ENCODE assay signal across 8 mouse cellular contexts in the genomic region with DNA sequence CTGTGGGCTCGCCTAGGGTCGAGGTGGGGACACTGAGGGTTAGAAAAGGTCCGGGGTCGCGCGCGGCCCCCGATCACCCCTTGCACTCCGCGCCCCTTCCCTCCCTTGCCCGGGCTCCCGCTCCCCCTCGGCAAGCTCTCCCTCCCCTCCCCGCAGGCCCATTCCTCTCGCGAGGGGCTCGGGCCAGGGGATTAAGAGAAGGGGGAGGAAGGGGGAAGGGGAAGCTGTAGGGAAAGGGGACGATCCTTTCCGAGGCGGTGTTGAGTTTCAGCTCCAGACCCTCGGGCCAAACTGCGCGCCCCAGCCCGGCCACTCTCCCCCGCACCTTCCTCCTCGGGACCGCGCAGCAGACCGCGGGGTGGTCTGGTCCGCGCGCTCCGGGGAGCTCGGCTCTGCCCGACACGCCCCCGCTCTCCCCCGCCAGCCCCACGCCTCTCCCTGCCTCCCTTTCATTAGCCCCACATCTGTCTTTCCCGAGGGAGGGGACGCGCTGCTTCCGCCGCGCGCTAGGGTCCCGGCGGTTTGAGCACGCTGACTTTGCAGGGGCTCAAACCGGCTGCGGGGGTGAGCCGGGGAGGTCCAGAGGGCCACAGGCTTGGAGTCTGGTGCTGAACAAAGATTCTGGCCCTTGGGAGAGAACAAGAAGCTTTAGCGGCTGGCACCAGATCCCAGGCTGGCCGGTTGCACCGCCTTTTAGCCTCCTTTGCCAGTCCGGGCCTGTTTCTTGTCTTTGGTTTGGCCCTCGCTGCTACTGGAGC. TPM values are rescaled to one million over a fixed set of nuclear protein-coding genes. Genes with fewer than 3 reads are reported as not detected.
DNase-seq lines count a peak whose midpoint lies in the region; ATAC-seq and TF ChIP-seq lines count a peak whose summit lies in the region.

No protein-coding gene starts in this region.

- DNase-seq in cerebellum, adult 2 months = no peak
- DNase-seq in gastrocnemius, adult 18-20 months (ENCODE audit: low spot score) = peak; percentile 40
- no peak for DNase-seq in liver, embryonic 13.5 days

- peaks cover 6% of the 10 kb centered on the region for H3K9me3 ChIP-seq in hindbrain, embryonic 12.5 days (replicated peaks)
- H3K9me3 ChIP-seq in liver, embryonic 13.5 days (replicated peaks) = no peaks in the 10 kb centered on the region
- 0 out of 2 replicates have a peak, but pooled peaks cover 1% of the 10 kb centered on the region for H3K9me3 ChIP-seq in neural tube, embryonic 13.5 days

- no peak for TF ChIP-seq POLR2A in cerebellum, adult 2 months (IDR thresholded peaks at IDR 0.05; ENCODE audit: borderline replicate concordance, insufficient read depth, low read length)
- TF ChIP-seq POLR2A in bone marrow, adult 2 months (IDR thresholded peaks at IDR 0.05; ENCODE audit: borderline replicate concordance, control insufficient read depth, low read depth, low read length) = no peak

- H3K27me3 ChIP-seq in cerebellum, adult 2 months (ENCODE audit: control insufficient read depth, insufficient read depth, low read length) = no peaks in the 10 kb centered on the region
- no peaks in the 10 kb centered on the region; the same call in 1 of the 2 replicates for H3K27me3 ChIP-seq in hindbrain, embryonic 12.5 days
- peaks cover 87% of the 10 kb centered on the region for H3K27me3 ChIP-seq in liver, embryonic 13.5 days
- H3K27me3 ChIP-seq in neural tube, embryonic 13.5 days = peaks cover 3% of the 10 kb centered on the region

- peak overlapping the region; percentile 55 for H3K4me3 ChIP-seq in cerebellum, adult 2 months (replicated peaks; ENCODE audit: insufficient read depth, low read depth, low read length)
- H3K4me3 ChIP-seq in bone marrow, adult 2 months (replicated peaks; ENCODE audit: control insufficient read depth, low read depth, low read length) = no peak overlapping the region
- H3K4me3 ChIP-seq in hindbrain, embryonic 12.5 days = peak overlapping the region; percentile 55
- H3K4me3 ChIP-seq in liver, embryonic 13.5 days (replicated peaks) = peak overlapping the region; percentile 47
- peak overlapping the region; percentile 56 for H3K4me3 ChIP-seq in neural tube, embryonic 13.5 days

- no peak for ATAC-seq in cerebellum, adult (ENCODE audit: insufficient number of reproducible peaks, low FRiP score, low TSS enrichment)
- peak; percentile 72 for ATAC-seq in hindbrain, embryonic 12.5 days (ENCODE audit: low FRiP score)
- ATAC-seq in liver, embryonic 13.5 days (ENCODE audit: low read depth) = no peak
- ATAC-seq in neural tube, embryonic 13.5 days (ENCODE audit: low read depth) = peak; percentile 70
- ATAC-seq in activated CD4-positive, CD25-positive, alpha-beta regulatory T cell, adult 4 months = no peak

- H3K36me3 ChIP-seq in hindbrain, embryonic 12.5 days = peaks cover 8% of the 10 kb centered on the region
- no peaks in the 10 kb centered on the region for H3K36me3 ChIP-seq in liver, embryonic 13.5 days
- 0 out of 2 replicates have a peak, but pooled peaks cover 7% of the 10 kb centered on the region for H3K36me3 ChIP-seq in neural tube, embryonic 13.5 days

- peak overlapping the region; percentile 1; the same call in 1 of the 2 replicates for H3K27ac ChIP-seq in cerebellum, adult 2 months (ENCODE audit: insufficient read depth, low read length)
- H3K27ac ChIP-seq in bone marrow, adult 2 months (ENCODE audit: control insufficient read depth, insufficient read depth, low read depth, low read length, poor library complexity) = peak overlapping the region; percentile 33; the same call in 1 of the 2 replicates
- peak overlapping the region; percentile 95 for H3K27ac ChIP-seq in hindbrain, embryonic 12.5 days
- H3K27ac ChIP-seq in liver, embryonic 13.5 days = no peak overlapping the region
- H3K27ac ChIP-seq in neural tube, embryonic 13.5 days (replicated peaks) = peak overlapping the region; percentile 95

- H3K4me2 ChIP-seq in hindbrain, embryonic 12.5 days (replicated peaks) = peak overlapping the region; percentile 91
- peak overlapping the region; percentile 61 for H3K4me2 ChIP-seq in liver, embryonic 13.5 days
- H3K4me2 ChIP-seq in neural tube, embryonic 13.5 days = peak overlapping the region; percentile 94

- 0 out of 2 replicates have a peak, but pooled peaks cover 3% of the 10 kb centered on the region for H3K4me1 ChIP-seq in cerebellum, adult 2 months (ENCODE audit: control insufficient read depth, insufficient read depth, low read length)
- H3K4me1 ChIP-seq in bone marrow, adult 2 months (ENCODE audit: control insufficient read depth, insufficient read depth, low read length) = no peaks in the 10 kb centered on the region; the same call in 1 of the 2 replicates
- peaks cover 45% of the 10 kb centered on the region for H3K4me1 ChIP-seq in hindbrain, embryonic 12.5 days
- peaks cover 24% of the 10 kb centered on the region for H3K4me1 ChIP-seq in liver, embryonic 13.5 days (replicated peaks)
- H3K4me1 ChIP-seq in neural tube, embryonic 13.5 days (replicated peaks) = peaks cover 48% of the 10 kb centered on the region

- TF ChIP-seq CTCF in cerebellum, adult 2 months (IDR thresholded peaks at IDR 0.05; ENCODE audit: borderline replicate concordance, insufficient read depth, low read depth, low read length) = no peak
- TF ChIP-seq CTCF in bone marrow, adult 2 months (IDR thresholded peaks at IDR 0.05; ENCODE audit: control insufficient read depth, insufficient read depth, low read length) = no peak

- WGBS in cerebellum, adult 2 months = 3% methylated on average over 54 of the region's 58 CpGs
- WGBS in bone marrow, adult 2 months = 2% methylated on average over 50 of the region's 58 CpGs
- WGBS in hindbrain, embryonic 12.5 days = under 1% methylated on average over 39 of the region's 58 CpGs
- 2% methylated on average over 57 of the region's 58 CpGs for WGBS in liver, embryonic 13.5 days (ENCODE audit: insufficient replicate concordance)
- WGBS in neural tube, embryonic 13.5 days = under 1% methylated on average over 51 of the region's 58 CpGs

- peak overlapping the region; percentile 78 for H3K9ac ChIP-seq in hindbrain, embryonic 12.5 days
- peak overlapping the region; percentile 50; the same call in 1 of the 2 replicates for H3K9ac ChIP-seq in liver, embryonic 13.5 days
- peak overlapping the region; percentile 87 for H3K9ac ChIP-seq in neural tube, embryonic 13.5 days

RNA-seq across cellular contexts. Expression of gene Efs, which starts 0.7 kb away (rescaled TPM):
- 9.9 and 11.2 TPM in 2 replicates for polyA plus RNA-seq in cerebellum, adult 2 months (2012; rRNA removed)
- 0.68 and 1.7 TPM in 2 replicates for polyA plus RNA-seq in bone marrow, adult 2 months (2011; ENCODE audit: insufficient read depth, insufficient read length, low replicate concordance, missing spikeins)
- total RNA-seq in gastrocnemius, adult 18-20 months (2021) = 1 to 10 TPM in 1 of 2 experiments, under 1 TPM in 1; 0.78 to 1.5 TPM
- polyA plus RNA-seq in hindbrain, embryonic 12.5 days (2016; fragmentation: Nextera tagmentation; extraction: Ambion mirVana) = 28.4 and 32.9 TPM in 2 replicates
- polyA plus RNA-seq in liver, embryonic 13.5 days (2015; fragmentation: Nextera tagmentation; extraction: Ambion mirVana) = 0.71 TPM in 2 replicates
- polyA plus RNA-seq in neural tube, embryonic 13.5 days (2015; fragmentation: Nextera tagmentation; extraction: Ambion mirVana) = 13.8 and 16.0 TPM in 2 replicates
- not detected for polyA plus RNA-seq in activated CD4-positive, CD25-positive, alpha-beta regulatory T cell, adult 4 months (2017; shearing (Covaris generic))

RNA-seq across cellular contexts. Expression of gene Il25, which starts 5.9 kb away (rescaled TPM):
- polyA plus RNA-seq in cerebellum, adult 2 months (2012; rRNA removed) = 0.26 and 0.43 TPM in 2 replicates
- not detected in 2 replicates for polyA plus RNA-seq in bone marrow, adult 2 months (2011; ENCODE audit: insufficient read depth, insufficient read length, low replicate concordance, missing spikeins)
- total RNA-seq in gastrocnemius, adult 18-20 months (2021) = not detected
- polyA plus RNA-seq in hindbrain, embryonic 12.5 days (2016; fragmentation: Nextera tagmentation; extraction: Ambion mirVana) = not detected in 2 replicates
- not detected in 2 replicates for polyA plus RNA-seq in liver, embryonic 13.5 days (2015; fragmentation: Nextera tagmentation; extraction: Ambion mirVana)
- polyA plus RNA-seq in neural tube, embryonic 13.5 days (2015; fragmentation: Nextera tagmentation; extraction: Ambion mirVana) = 1.3 and 1.6 TPM in 2 replicates
- polyA plus RNA-seq in activated CD4-positive, CD25-positive, alpha-beta regulatory T cell, adult 4 months (2017; shearing (Covaris generic)) = not detected

RNA-seq across cellular contexts. Expression of gene Cmtm5, which starts 9.5 kb away (rescaled TPM):
- polyA plus RNA-seq in cerebellum, adult 2 months (2012; rRNA removed) = 215 and 237 TPM in 2 replicates
- polyA plus RNA-seq in bone marrow, adult 2 months (2011; ENCODE audit: insufficient read depth, insufficient read length, low replicate concordance, missing spikeins) = not detected in 2 replicates
- under 1 TPM in 1 of 2 experiments, not detected in 1; 0.50 TPM for total RNA-seq in gastrocnemius, adult 18-20 months (2021)
- 5.2 and 6.3 TPM in 2 replicates for polyA plus RNA-seq in hindbrain, embryonic 12.5 days (2016; fragmentation: Nextera tagmentation; extraction: Ambion mirVana)
- 0.20 TPM in 1 of 2 replicates, not detected in the other for polyA plus RNA-seq in liver, embryonic 13.5 days (2015; fragmentation: Nextera tagmentation; extraction: Ambion mirVana)
- 20.2 and 24.7 TPM in 2 replicates for polyA plus RNA-seq in neural tube, embryonic 13.5 days (2015; fragmentation: Nextera tagmentation; extraction: Ambion mirVana)
- polyA plus RNA-seq in activated CD4-positive, CD25-positive, alpha-beta regulatory T cell, adult 4 months (2017; shearing (Covaris generic)) = under 1 TPM in 1 of 2 experiments, not detected in 1; 0.50 TPM

RNA-seq across cellular contexts. Expression of gene Slc22a17, which starts 13.6 kb away (rescaled TPM):
- polyA plus RNA-seq in cerebellum, adult 2 months (2012; rRNA removed) = 687 and 690 TPM in 2 replicates
- 4.2 and 4.5 TPM in 2 replicates for polyA plus RNA-seq in bone marrow, adult 2 months (2011; ENCODE audit: insufficient read depth, insufficient read length, low replicate concordance, missing spikeins)
- 1 to 10 TPM; 1.2 to 1.3 TPM for total RNA-seq in gastrocnemius, adult 18-20 months (2021)
- polyA plus RNA-seq in hindbrain, embryonic 12.5 days (2016; fragmentation: Nextera tagmentation; extraction: Ambion mirVana) = 135 and 137 TPM in 2 replicates
- polyA plus RNA-seq in liver, embryonic 13.5 days (2015; fragmentation: Nextera tagmentation; extraction: Ambion mirVana) = 2.0 and 2.1 TPM in 2 replicates
- 153 TPM in 2 replicates for polyA plus RNA-seq in neural tube, embryonic 13.5 days (2015; fragmentation: Nextera tagmentation; extraction: Ambion mirVana)
- 1 to 10 TPM in 1 of 2 experiments, under 1 TPM in 1; 0.52 to 1.1 TPM for polyA plus RNA-seq in activated CD4-positive, CD25-positive, alpha-beta regulatory T cell, adult 4 months (2017; shearing (Covaris generic))

RNA-seq across cellular contexts. Expression of gene Pabpn1, which starts 34.3 kb away (rescaled TPM):
- polyA plus RNA-seq in cerebellum, adult 2 months (2012; rRNA removed) = 413 and 433 TPM in 2 replicates
- 124 and 140 TPM in 2 replicates for polyA plus RNA-seq in bone marrow, adult 2 months (2011; ENCODE audit: insufficient read depth, insufficient read length, low replicate concordance, missing spikeins)
- total RNA-seq in gastrocnemius, adult 18-20 months (2021) = 10 to 100 TPM; 46.1 to 51.0 TPM
- 200 and 201 TPM in 2 replicates for polyA plus RNA-seq in hindbrain, embryonic 12.5 days (2016; fragmentation: Nextera tagmentation; extraction: Ambion mirVana)
- polyA plus RNA-seq in liver, embryonic 13.5 days (2015; fragmentation: Nextera tagmentation; extraction: Ambion mirVana) = 53.9 and 59.1 TPM in 2 replicates
- 153 and 160 TPM in 2 replicates for polyA plus RNA-seq in neural tube, embryonic 13.5 days (2015; fragmentation: Nextera tagmentation; extraction: Ambion mirVana)
- polyA plus RNA-seq in activated CD4-positive, CD25-positive, alpha-beta regulatory T cell, adult 4 months (2017; shearing (Covaris generic)) = 10 to 100 TPM; 22.8 to 30.8 TPM

Comparison
In these comparisons a context has a peak if more than half of its experiments do, and no peak if none do; other contexts are left out.
1. ATAC-seq: peak in hindbrain, embryonic 12.5 days (single experiment) and neural tube, embryonic 13.5 days (single experiment); none in cerebellum, adult (single experiment), liver, embryonic 13.5 days (single experiment) and activated CD4-positive, CD25-positive, alpha-beta regulatory T cell, adult 4 months (single experiment).
2. Peak in every context shown above with its lines, with median percentiles within 50 percentile points of each other: H3K4me2 ChIP-seq and H3K9ac ChIP-seq.